Mouse (Mus musculus): ENCODE measurements around the gene Gm3285. TPM values are rescaled to one million over a fixed set of nuclear protein-coding genes. Genes with fewer than 3 reads are reported as not detected.

Gm3285 gene
- polyA plus RNA-seq (2014; fragmentation: Illumina TruSeq; extraction: RNeasy Lipid Tissue Mini Kit (QIAGEN cat#74804); ENCODE audit: low read depth, low replicate concordance): not detected

GRCm38 (mm10) chr10:77861675-77862074 is at the start of gene Gm3285:
Gm3285 (plus strand) TSS chr10:77861975.

GRCm38 (mm10) chr10:77814382-77814781 is 47.4 kb upstream of the Gm3285 start, which contains the start of gene Gm2696:
Gm2696 (plus strand) TSS chr10:77814682.

GRCm38 (mm10) chr10:77826951-77827350 is 34.8 kb upstream of the Gm3285 start, which contains the start of gene Krtap10-4:
Krtap10-4 (minus strand) TSS chr10:77827095.

GRCm38 (mm10) chr10:77835647-77836046 is 26.1 kb upstream of the Gm3285 start, which contains the start of gene Krtap10-10:
Krtap10-10 (plus strand) TSS chr10:77835947.

GRCm38 (mm10) chr10:77846503-77846902 is 15.3 kb upstream of the Gm3285 start, which contains the start of gene Gm36176:
Gm36176 (plus strand) TSS chr10:77846803.

GRCm38 (mm10) chr10:77852559-77852958 is 9.2 kb upstream of the Gm3285 start, which contains the start of gene Gm10318:
Gm10318 (plus strand) TSS chr10:77852859.

GRCm38 (mm10) chr10:77902211-77902893 is 40.6 kb downstream of the Gm3285 start, which contains the start of gene Lrrc3:
Lrrc3 (minus strand) TSS chr10:77902536.

Other genes with a start within 250 kb of the Gm3285 start
- gene Ube2g2, start 239.7 kb upstream of the Gm3285 start, polyA plus RNA-seq (2014; fragmentation: Illumina TruSeq; extraction: RNeasy Lipid Tissue Mini Kit (QIAGEN cat#74804); ENCODE audit: low read depth, low replicate concordance): 65.2 TPM
- gene Tspear, start 175.4 kb upstream of the Gm3285 start, polyA plus RNA-seq (2014; fragmentation: Illumina TruSeq; extraction: RNeasy Lipid Tissue Mini Kit (QIAGEN cat#74804); ENCODE audit: low read depth, low replicate concordance): not detected
- not detected for gene Gm19402, start 171.2 kb upstream of the Gm3285 start, polyA plus RNA-seq (2014; fragmentation: Illumina TruSeq; extraction: RNeasy Lipid Tissue Mini Kit (QIAGEN cat#74804); ENCODE audit: low read depth, low replicate concordance)
- gene Gm9508, start 164.7 kb upstream of the Gm3285 start, polyA plus RNA-seq (2014; fragmentation: Illumina TruSeq; extraction: RNeasy Lipid Tissue Mini Kit (QIAGEN cat#74804); ENCODE audit: low read depth, low replicate concordance): not detected
- not detected for gene Gm10272, start 155.3 kb upstream of the Gm3285 start, polyA plus RNA-seq (2014; fragmentation: Illumina TruSeq; extraction: RNeasy Lipid Tissue Mini Kit (QIAGEN cat#74804); ENCODE audit: low read depth, low replicate concordance)
- not detected for gene Gm10024, start 150.5 kb upstream of the Gm3285 start, polyA plus RNA-seq (2014; fragmentation: Illumina TruSeq; extraction: RNeasy Lipid Tissue Mini Kit (QIAGEN cat#74804); ENCODE audit: low read depth, low replicate concordance)
- gene Gm10142, start 146.2 kb upstream of the Gm3285 start, polyA plus RNA-seq (2014; fragmentation: Illumina TruSeq; extraction: RNeasy Lipid Tissue Mini Kit (QIAGEN cat#74804); ENCODE audit: low read depth, low replicate concordance): not detected
- gene Krtap12-1, start 141.4 kb upstream of the Gm3285 start, polyA plus RNA-seq (2014; fragmentation: Illumina TruSeq; extraction: RNeasy Lipid Tissue Mini Kit (QIAGEN cat#74804); ENCODE audit: low read depth, low replicate concordance): not detected
- not detected for gene Gm10100, start 135.5 kb upstream of the Gm3285 start, polyA plus RNA-seq (2014; fragmentation: Illumina TruSeq; extraction: RNeasy Lipid Tissue Mini Kit (QIAGEN cat#74804); ENCODE audit: low read depth, low replicate concordance)
- gene Gm18596, start 119.3 kb upstream of the Gm3285 start, polyA plus RNA-seq (2014; fragmentation: Illumina TruSeq; extraction: RNeasy Lipid Tissue Mini Kit (QIAGEN cat#74804); ENCODE audit: low read depth, low replicate concordance): not detected
- gene Gm9736, start 110.6 kb upstream of the Gm3285 start, polyA plus RNA-seq (2014; fragmentation: Illumina TruSeq; extraction: RNeasy Lipid Tissue Mini Kit (QIAGEN cat#74804); ENCODE audit: low read depth, low replicate concordance): not detected
- gene Gm3233, start 102.3 kb upstream of the Gm3285 start, polyA plus RNA-seq (2014; fragmentation: Illumina TruSeq; extraction: RNeasy Lipid Tissue Mini Kit (QIAGEN cat#74804); ENCODE audit: low read depth, low replicate concordance): not detected
- gene Gm3238, start 90.7 kb upstream of the Gm3285 start, polyA plus RNA-seq (2014; fragmentation: Illumina TruSeq; extraction: RNeasy Lipid Tissue Mini Kit (QIAGEN cat#74804); ENCODE audit: low read depth, low replicate concordance): not detected
- gene Gm7138, start 85.0 kb upstream of the Gm3285 start, polyA plus RNA-seq (2014; fragmentation: Illumina TruSeq; extraction: RNeasy Lipid Tissue Mini Kit (QIAGEN cat#74804); ENCODE audit: low read depth, low replicate concordance): not detected
- not detected for gene Gm3250, start 79.4 kb upstream of the Gm3285 start, polyA plus RNA-seq (2014; fragmentation: Illumina TruSeq; extraction: RNeasy Lipid Tissue Mini Kit (QIAGEN cat#74804); ENCODE audit: low read depth, low replicate concordance)
- gene Gm7137, start 73.8 kb upstream of the Gm3285 start, polyA plus RNA-seq (2014; fragmentation: Illumina TruSeq; extraction: RNeasy Lipid Tissue Mini Kit (QIAGEN cat#74804); ENCODE audit: low read depth, low replicate concordance): not detected
- not detected for gene Gm9639, start 66.9 kb upstream of the Gm3285 start, polyA plus RNA-seq (2014; fragmentation: Illumina TruSeq; extraction: RNeasy Lipid Tissue Mini Kit (QIAGEN cat#74804); ENCODE audit: low read depth, low replicate concordance)
- gene Gm19668, start 62.8 kb upstream of the Gm3285 start, polyA plus RNA-seq (2014; fragmentation: Illumina TruSeq; extraction: RNeasy Lipid Tissue Mini Kit (QIAGEN cat#74804); ENCODE audit: low read depth, low replicate concordance): not detected
- gene Gm9507, start 50.1 kb upstream of the Gm3285 start, polyA plus RNA-seq (2014; fragmentation: Illumina TruSeq; extraction: RNeasy Lipid Tissue Mini Kit (QIAGEN cat#74804); ENCODE audit: low read depth, low replicate concordance): not detected
- gene Gm2696, start 47.3 kb upstream of the Gm3285 start, polyA plus RNA-seq (2014; fragmentation: Illumina TruSeq; extraction: RNeasy Lipid Tissue Mini Kit (QIAGEN cat#74804); ENCODE audit: low read depth, low replicate concordance): not detected
- not detected for gene Krtap10-4, start 34.9 kb upstream of the Gm3285 start, polyA plus RNA-seq (2014; fragmentation: Illumina TruSeq; extraction: RNeasy Lipid Tissue Mini Kit (QIAGEN cat#74804); ENCODE audit: low read depth, low replicate concordance)
- gene Krtap10-10, start 26.0 kb upstream of the Gm3285 start, polyA plus RNA-seq (2014; fragmentation: Illumina TruSeq; extraction: RNeasy Lipid Tissue Mini Kit (QIAGEN cat#74804); ENCODE audit: low read depth, low replicate concordance): not detected
- not detected for gene Gm36176, start 15.2 kb upstream of the Gm3285 start, polyA plus RNA-seq (2014; fragmentation: Illumina TruSeq; extraction: RNeasy Lipid Tissue Mini Kit (QIAGEN cat#74804); ENCODE audit: low read depth, low replicate concordance)
- not detected for gene Gm10318, start 9.1 kb upstream of the Gm3285 start, polyA plus RNA-seq (2014; fragmentation: Illumina TruSeq; extraction: RNeasy Lipid Tissue Mini Kit (QIAGEN cat#74804); ENCODE audit: low read depth, low replicate concordance)
- gene Lrrc3, start 40.6 kb downstream of the Gm3285 start, polyA plus RNA-seq (2014; fragmentation: Illumina TruSeq; extraction: RNeasy Lipid Tissue Mini Kit (QIAGEN cat#74804); ENCODE audit: low read depth, low replicate concordance): 0.13 TPM
- gene Trpm2, start 108.6 kb downstream of the Gm3285 start, polyA plus RNA-seq (2014; fragmentation: Illumina TruSeq; extraction: RNeasy Lipid Tissue Mini Kit (QIAGEN cat#74804); ENCODE audit: low read depth, low replicate concordance): 0.55 TPM
- 14.6 TPM for gene 1810043G02Rik, start 116.5 kb downstream of the Gm3285 start, polyA plus RNA-seq (2014; fragmentation: Illumina TruSeq; extraction: RNeasy Lipid Tissue Mini Kit (QIAGEN cat#74804); ENCODE audit: low read depth, low replicate concordance)
- gene Pfkl, start 148.1 kb downstream of the Gm3285 start, polyA plus RNA-seq (2014; fragmentation: Illumina TruSeq; extraction: RNeasy Lipid Tissue Mini Kit (QIAGEN cat#74804); ENCODE audit: low read depth, low replicate concordance): 73.9 TPM
- not detected for gene Dnmt3l, start 180.0 kb downstream of the Gm3285 start, polyA plus RNA-seq (2014; fragmentation: Illumina TruSeq; extraction: RNeasy Lipid Tissue Mini Kit (QIAGEN cat#74804); ENCODE audit: low read depth, low replicate concordance)
- gene Aire, start 181.6 kb downstream of the Gm3285 start, polyA plus RNA-seq (2014; fragmentation: Illumina TruSeq; extraction: RNeasy Lipid Tissue Mini Kit (QIAGEN cat#74804); ENCODE audit: low read depth, low replicate concordance): not detected
- 5.8 TPM for gene Icosl, start 207.3 kb downstream of the Gm3285 start, polyA plus RNA-seq (2014; fragmentation: Illumina TruSeq; extraction: RNeasy Lipid Tissue Mini Kit (QIAGEN cat#74804); ENCODE audit: low read depth, low replicate concordance)